Mouse (Mus musculus): ENCODE data around the gene Hs3st3a1.

Hs3st3a1 gene

DNA sequence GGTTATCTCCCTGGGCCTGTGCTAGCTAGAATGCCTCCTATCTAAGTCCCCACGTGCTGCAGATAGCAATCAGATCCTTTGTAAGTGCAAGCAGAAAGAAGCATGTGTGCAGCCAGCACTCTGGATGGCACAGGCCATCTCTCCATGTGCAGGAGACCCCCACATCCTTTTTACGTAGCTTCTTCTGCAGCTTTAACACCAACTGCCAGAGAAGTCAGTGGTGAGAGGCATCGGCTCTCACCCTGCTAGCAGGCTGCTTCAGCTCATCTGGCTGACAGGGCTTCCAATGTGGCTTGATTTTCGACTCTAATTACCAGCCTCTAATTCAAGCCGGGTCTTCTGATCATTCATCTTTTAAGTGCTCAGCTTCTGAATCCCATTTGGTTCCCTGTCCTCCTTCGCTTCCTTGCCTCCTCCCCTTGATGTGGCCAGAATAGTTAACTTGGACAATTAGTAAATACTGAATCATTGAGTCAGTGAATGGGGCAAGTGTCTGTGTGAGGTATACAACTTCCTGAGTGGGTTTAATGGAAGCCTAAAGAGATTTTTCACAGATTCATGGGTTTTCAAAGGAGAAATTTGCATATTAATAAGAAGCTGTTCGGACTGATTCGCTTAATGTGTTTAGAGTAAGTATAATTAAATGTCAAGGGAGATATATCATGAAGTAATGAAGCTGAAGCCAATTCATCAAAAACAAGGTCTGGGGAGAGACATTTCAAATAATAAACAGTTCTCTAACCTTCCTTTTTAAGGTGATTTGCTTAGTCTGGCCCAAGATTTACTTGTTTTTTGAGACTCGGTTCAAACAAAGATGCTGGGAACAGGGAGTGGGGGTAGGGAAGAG is 54.7 kb downstream of the Hs3st3a1 start:
- no peak for DNase-seq

DNA sequence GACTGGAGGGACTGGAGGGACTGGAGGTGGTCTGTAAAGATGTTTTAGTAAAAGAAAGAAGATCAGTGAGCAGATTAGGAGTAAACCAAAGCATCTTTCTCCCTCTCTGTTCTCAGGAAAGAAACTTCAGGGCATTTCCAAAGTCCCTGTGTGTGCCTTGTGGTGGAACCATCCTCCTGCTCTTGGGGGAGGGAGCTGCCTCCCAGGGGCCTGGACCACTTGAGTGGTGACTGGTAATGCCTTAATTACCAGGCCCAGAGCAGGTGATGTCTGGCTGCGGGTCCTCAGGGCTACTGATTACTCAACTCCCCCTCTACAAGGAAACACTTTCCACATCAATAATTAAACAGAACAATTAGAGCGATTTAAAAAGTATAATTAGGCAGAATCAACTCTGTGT is 59.3 kb downstream of the Hs3st3a1 start:
- DNase-seq = no peak

DNA sequence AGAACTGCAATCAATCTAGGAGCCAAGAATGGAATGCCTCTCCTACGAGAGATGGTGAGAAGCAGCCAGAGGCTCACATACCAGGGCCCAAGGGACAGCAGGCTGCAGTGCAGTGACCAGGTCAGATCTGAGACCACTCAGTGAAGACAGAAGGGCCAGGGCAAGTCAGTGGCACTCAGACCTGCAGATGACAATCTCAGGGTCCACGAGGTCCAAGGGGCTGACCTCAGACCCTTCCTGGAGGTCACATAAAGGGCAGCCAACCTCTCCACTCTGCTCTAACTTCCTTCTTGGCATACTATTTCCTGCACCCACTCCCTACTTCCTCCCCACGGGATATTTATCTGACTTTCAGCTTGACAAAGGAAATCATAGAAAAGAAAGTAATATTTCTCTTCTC is 60.8 kb downstream of the Hs3st3a1 start:
- DNase-seq = no peak

DNA sequence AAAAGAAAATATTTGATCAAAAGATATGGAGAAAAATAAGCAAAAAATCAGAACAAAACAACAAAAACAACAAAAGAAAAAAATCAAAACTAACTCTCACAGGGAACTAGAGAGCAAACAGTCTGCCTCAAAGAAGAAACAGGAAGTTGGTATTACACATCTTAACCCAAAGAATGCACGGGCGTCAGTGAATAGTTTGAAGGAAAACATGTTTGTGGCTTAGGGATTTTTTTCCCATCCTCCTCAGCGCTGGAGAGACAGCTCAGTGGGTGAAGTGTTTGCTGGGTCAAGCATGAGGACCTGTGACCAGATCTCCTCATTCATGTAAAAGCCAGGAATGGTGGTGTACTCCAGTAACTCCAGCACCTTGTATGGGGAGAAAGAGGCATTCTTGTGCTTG is 61.5 kb downstream of the Hs3st3a1 start:
- no peak for DNase-seq

DNA sequence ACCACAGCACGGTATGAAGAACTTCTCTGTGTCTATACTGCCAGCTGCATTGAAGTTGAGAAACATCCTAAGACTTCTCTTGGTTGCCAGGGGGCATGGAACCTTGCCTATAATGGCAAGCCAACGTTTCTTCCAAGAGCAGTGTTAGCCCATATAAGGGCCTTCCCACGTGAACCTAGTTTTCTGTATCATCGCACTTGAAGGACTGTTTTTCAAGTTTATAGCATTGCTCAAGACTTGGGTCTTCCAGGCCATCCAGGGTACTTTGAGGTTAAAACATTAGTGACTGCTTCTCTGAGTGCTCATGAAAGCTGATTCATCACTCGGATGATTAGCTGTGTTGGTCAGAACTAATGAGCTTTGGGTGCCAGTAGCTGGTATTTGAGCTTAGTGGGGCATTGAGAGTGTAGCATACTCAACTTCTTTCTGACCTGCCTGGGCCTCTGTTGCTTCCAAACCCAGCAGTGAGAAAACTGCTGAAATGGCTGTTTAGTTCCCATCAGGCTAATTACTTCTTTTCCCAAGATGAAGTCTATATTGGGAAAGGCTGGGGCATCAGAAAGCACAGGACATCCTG is 65.5 kb downstream of the Hs3st3a1 start:
- DNase-seq = no peak

DNA sequence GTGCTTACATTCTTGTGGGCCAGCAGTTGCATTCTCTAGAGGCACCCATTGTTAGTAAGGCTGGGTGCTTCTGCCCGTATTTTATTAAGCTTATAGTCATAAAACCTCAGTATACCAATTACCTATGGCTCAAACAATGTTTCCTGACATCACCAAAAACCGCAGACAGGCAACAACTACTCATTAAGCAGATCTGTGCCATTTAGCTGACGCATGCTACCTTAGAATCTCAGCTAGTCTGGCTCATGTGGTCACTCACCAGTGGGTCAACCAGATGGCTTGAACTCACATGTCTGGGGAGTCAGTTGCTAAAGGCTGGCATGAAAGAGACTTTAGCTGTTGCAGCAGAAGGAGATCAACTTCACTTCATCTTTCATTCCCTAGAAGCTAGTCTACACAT is 67.9 kb downstream of the Hs3st3a1 start:
- DNase-seq = no peak

DNA sequence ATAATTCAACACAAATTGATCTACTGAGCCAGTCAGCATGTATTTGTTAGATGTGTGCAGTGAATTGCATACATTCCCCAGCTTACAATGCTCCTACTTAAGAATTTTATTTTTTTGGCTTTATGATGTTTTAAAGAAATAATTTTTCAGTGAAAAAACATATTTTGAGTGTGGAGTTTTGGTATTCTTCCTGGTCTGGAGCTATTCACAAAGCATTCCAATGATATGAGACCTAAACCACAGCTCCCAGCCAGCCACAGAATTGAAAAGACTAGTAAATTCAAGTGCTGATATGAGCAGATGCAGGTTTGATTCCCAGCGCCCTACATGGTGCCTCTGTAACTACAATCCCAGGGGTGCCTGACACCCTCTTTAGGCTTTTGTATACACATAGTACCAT is 70.8 kb downstream of the Hs3st3a1 start:
- no peak for DNase-seq

DNA sequence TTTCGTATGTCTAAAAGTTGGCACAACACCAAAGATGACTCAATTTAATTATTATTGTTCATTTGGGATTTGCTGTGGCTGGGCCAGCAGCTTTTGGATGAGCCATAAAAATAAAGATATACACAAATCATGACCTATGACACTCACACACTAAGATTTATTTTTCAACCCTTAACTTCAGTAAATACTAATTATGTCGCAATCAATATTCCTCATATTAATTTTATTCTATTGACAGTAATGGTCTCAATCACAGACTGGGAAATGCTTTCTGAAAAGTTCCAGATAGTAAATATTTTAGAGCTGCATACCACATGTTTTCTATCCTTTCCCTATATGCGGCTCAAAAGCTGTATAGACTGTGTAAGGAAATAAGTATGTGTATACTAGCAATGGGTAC is 71.9 kb downstream of the Hs3st3a1 start:
- no peak for DNase-seq

DNA sequence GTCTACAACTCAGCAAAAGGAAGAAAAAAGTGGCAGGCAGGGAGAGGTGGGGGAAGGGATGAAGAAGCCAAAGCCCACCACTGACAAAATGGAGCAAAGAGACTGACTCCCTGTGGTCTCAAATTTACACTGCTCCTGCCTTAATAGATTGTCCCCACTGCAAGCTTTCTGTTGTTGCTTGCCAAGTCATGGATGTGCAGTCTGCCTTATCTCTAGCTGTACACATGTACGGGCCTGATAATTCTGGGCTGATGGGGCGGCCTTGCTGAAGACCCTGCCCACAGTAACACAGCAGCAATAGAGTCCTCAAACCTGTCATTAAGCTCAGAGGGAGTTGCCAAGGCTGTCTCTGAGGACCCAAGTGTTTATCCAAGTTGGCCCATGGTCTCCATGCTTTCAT is 74.0 kb downstream of the Hs3st3a1 start:
- DNase-seq = no peak

DNA sequence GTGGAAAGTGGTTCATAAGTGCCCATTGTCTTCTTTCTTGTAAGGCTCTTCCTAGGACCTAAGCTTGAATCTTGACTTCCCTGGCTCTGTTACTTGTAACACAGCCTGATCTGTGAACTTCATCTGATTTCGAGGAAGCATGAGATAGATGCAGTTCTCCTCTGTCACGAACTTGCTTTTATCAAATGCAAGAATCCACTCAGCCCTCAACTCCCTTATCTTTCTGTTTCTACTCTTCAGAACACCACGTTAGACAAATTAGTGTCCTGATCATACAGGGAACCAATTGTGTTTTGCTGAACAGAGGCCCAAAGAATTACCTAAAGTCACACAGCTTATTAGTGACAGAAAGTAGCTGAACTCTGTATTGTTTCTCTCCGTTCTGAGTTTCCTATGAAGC is 77.2 kb downstream of the Hs3st3a1 start:
- DNase-seq = no peak

DNA sequence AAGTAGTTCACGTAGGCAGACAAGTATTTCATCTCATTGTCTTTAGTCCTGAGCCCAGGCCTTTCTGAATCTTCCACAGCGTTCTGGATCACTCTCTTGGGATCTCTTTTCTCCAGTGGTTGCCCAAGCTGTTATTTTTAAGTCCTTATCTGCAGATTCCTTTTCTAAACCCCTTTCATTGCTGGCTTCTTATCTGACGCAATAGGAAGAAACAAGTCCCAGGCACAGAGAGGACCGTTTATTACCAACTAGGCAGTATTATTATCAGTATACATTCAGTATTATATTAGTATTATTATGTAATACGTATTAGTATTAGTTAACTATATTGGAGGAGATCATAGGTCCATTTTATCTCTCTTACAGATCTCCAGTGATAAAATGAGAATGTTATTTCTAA is 78.3 kb downstream of the Hs3st3a1 start:
- DNase-seq = no peak

DNA sequence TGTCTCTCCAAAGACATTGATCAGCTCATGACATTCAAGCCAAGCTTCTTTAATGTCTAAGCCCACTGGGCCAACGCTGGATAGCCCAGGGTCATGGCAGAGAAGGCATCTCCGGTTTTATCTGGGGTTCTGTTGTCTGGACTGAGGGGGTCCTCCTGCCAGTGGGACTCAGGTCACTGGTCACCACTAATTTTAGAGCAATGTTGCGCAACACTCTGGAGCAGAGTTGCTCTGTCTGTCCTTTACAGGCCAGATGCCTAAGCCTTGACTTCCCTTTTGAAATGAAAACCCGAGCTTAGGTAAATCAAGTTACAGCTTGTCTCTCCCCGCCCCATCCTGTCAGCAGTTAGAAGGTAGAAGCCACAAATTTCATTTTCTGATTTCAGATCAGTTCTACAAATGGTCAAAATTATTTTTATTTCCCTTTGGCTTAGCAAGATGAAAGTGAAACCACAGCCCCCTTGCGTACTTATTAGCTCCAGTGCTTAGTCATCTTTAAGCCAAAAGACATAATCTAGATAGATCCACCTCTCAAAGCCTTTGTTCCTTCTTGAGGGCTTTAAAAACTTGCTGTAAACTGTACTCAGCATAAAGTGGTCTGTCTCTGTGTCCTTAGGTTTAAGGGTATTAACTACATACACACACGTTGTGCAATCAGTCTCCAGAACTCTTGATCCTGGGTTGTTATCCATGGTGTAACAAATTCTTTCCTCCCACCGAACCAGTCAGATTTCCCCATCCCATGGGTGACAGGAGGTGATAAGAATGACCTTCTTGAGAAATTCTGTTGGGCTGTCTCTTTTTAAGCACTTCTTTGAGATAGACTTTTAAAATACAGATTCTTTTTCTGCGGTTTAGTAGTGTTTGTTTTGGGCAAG is 81.8 kb downstream of the Hs3st3a1 start:
- DNase-seq = no peak

DNA sequence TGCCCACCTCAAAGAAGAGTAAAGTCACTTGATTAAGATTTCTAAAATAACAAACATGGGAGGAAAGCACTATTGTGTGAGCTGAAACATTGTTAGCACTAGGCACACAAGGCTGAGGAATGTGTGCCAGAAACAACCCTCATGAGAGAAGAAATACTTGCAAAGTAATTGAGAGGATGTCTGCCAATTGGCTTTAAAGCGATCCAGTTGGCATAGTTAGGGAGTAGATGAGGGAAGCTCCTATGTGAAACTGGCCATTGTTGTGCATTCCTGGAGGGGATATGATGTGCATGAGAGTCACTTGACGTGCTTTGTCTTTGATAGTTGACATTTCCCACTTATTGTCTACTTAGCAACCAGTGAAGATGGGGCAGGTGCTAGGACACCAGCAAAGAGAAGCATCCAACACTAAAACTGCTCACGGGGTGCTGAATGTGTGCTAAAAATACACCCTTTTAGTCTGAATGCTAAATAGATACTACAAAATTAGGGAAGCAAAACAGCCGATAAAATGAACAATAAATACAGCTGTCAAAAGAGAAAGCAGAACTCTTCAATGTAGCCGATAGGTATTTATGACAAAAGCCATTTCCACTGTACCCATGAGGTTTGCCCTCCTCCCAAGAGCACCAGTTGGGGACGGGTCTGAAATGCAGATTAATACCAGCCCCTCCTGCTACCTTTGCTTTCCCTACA is 83.2 kb downstream of the Hs3st3a1 start:
- DNase-seq = no peak

DNA sequence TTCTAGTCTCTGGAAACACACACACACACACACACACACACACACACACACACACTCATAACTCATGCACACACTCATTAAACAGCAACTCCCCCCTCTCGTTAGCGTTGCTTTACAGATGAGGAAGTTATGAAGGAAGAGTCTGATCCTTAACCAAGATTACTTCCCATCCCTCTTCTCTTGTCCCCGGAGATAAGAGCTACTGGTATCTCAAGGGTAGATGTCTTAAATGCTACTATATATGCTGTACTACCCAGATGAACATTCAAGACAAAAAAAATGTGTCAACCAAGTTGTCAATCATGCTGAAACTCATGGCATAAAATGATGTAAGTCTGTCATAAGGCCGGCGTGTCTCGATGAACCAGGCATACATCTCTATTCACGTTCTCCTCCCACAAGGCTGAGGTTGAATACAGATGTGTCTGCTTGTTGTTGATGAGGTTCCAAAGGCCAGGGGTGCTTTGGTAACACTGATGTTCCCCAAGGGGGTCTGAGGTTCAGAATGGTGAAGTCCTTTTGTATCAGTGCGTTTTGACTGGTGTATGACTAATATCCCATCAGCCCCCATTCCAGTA is 89.0 kb downstream of the Hs3st3a1 start:
- no peak for DNase-seq

DNA sequence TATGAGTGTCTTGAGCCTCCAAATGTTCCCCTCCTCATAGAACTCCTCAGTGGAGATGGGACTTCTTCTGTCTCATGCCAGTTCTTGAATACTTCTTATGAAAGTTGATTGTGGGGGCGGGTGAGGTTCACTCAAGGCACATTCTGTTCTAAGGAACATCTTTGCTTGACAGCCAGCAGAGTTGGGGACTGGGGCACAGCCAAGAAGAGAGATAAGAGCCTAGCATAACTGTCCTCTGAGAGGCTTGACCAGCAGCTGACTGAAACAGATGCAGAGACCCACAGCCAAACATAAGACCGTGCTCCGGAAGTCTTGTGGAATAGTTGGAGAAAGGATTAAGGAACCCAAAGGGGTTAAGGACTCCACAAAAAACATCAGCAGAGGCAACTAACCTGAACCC is 102.1 kb downstream of the Hs3st3a1 start:
- no peak for DNase-seq

DNA sequence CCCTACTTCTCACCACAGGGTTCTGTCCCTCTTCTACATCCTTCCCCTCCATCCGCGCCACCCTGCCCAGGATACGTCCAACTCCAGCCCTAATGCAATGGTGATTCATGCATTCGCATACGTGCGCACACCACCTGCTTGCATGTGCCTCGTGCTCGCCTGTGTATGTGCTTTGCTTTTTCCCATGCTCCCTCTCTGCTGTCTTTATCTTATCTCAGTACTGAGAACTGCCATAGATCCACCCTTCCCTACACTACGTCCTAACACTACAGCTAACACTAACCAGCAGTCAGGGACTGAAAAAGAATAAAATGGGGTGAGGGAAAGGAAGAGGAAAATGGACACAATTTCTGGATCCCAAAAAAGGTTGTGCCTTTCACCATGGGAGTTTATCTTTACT is 106.7 kb downstream of the Hs3st3a1 start:
- no peak for DNase-seq

DNA sequence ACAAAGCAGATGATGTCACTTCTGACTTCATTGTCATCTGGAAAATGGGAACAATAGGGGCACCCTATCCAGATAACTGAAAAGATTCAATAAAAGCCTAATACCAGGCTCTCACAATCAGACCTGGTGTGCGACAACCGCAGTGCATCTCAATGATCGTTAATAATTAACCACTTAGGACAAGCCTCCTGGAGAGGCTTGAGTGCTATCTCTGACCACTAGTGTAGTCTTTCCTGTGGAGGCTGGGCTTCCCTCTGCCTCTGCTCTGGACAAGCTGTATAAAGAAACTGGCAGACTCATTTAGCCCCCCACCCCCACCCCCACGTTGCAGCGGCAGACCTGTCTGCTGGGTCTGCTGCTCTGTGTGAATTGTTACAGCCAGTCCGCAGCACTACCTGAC is 107.2 kb downstream of the Hs3st3a1 start:
- no peak for DNase-seq

DNA sequence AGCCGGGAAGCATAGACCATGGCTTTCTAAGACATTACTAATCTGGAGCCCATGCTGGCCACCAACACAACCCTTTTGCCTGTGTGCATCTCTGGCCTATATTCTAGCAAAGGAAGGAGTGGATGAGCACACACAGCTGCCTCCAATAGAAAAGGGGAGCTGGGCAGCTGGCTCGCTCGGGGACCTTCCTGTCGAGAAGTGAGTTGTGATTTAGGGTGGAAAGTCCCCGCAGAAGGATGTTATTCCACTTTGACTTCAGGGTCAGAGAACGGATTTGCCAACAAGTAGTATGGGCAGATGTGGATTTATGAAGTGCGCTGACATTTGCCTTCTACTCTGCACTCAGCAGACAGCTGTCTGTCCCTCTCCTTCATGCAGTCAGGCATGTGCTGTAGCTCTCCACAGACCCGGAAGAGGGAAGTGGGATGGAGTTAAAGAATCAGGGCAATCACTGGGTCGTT is 108.1 kb downstream of the Hs3st3a1 start:
- DNase-seq = no peak

DNA sequence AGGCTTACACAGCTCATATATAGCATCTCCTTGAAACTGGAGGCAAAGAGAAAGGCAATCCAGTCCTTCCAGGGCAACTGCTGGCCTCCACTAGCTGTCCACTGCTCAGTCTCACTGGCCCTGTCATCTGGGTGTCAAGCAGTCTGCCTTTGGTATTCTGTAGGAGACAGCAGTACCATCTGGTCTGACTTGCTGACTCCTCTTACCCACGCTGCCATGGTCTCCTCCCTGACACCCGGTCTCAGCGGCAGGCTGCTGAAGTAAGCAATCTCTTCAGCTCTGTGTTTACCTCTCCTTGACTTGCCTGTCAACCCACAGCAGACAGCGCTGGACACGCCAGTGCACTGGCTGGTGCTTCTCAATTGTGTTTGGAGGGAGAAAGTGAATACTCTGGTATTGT is 109.1 kb downstream of the Hs3st3a1 start:
- DNase-seq = no peak

DNA sequence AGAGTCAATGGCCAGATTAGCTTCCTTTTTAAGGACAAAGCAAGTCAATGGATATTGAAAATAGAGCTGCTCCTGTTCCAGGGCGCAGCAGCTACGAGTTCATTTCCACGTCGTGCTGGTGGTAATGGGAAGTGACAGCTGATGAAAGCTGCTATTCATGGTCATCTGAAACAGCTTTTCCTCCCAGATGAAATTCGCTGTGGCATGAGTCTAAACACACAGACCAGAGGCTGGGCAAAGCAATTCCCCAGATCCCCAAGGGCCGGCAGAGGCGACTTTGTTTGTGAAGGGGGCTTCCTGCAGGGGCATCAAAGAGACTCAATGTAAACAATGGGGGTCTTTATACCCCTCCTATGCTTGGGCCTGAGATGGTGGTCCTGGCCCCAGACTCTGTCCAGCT is 114.2 kb downstream of the Hs3st3a1 start:
- DNase-seq = no peak

DNA sequence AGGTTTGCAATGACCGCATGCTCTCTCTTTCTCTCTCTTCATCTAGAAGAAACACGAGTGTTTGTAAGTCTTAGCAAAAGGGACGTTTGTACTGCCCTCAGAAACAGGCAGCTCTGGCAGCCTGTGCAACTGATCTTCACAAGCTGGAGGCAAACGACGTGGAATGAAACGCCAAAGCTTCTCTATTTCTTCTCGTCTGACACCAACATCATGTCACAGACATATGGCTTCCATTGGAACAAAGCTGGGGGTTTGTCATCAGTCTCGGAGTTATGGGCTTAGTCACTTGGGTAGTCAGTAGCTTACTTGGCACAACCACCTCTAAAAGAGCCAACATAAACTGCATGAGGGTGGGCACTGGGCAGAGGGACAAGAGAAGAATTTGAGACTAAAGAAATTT is 114.8 kb downstream of the Hs3st3a1 start:
- DNase-seq = no peak

DNA sequence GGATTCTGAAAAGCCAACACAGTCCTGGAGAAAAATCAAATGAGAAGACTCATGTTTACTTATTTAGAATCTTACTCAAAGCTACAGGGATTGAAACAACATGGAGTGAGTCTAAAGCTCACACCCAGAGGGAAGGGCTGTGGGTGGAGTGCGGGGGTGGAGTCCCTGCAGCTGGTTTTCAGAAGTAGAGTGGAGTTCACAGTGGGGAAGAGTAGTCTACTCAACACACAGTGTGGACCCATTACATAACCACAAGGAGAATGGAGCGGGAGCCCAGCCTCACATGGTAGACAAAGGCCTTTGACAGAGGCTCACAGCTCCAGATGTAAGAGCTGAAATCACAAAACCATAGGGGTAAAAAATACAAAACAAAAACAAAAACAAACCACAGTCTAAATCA is 123.2 kb downstream of the Hs3st3a1 start:
- no peak for DNase-seq

DNA sequence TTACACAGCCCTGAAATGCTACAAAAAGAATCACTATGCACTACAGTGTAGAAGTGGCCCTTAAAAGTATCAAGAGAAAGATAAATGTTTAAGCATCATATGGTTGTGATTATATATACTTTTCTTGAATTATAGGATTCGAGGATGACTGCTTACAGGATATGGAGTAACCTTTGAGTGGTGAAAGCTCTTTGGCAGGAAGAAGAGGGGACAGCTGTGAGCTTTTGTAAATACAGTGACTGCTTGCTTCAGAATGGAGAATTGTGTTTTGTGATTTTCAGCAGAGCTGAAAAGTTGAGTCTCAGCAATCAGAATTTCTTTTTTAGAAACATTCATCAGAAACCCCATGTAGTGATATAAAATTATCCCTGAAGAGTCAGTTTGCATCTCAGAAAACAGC is 124.3 kb downstream of the Hs3st3a1 start:
- no peak for DNase-seq

Measured in thymus, adult 18-20 months (tissue).